Mouse (Mus musculus) liver, embryonic 14.5 days (tissue): ENCODE measurements around the gene Msh5.

Experiments used
- CTCF ChIP-seq: IDR thresholded peaks from 2 replicates; pipeline ENCODE4 v1.5.1; 2016; ENCODE audit warnings: antibody characterized with exemption, low read depth, control low read depth
- EP300 ChIP-seq: IDR thresholded peaks from 2 replicates; pipeline ENCODE4 v1.6.1; 2016; ENCODE audit warnings: antibody characterized with exemption, low read depth

DNA sequence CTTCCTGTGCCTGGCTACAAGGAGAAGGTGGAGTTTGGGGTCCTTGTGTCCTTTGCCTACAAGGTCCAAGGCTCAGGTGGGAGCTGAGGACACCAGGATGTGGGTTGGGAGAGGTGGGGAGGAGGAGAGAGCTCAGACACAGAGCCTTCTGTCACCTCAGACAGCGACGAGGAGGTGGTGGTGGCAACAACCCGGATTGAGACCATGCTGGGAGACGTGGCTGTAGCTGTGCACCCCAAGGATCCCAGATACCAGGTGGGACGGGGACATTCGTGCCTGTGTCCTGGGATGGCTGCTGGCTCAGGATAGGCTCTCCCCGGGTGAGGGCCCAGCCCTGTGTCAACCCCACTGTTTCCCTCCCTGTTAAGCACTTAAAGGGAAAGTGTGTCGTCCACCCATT is 35.1 kb downstream of the Msh5 start:
- TF ChIP-seq CTCF (no peak), EP300 (no peak)
